Mouse (Mus musculus): ENCODE measurements around the gene Sema3f. TPM values are rescaled to one million over a fixed set of nuclear protein-coding genes. Genes with fewer than 3 reads are reported as not detected.

Sema3f gene
- polyA plus RNA-seq, 1 experiment from 2014 or later: 3.9 TPM

- ATAC-seq: no peak
- TF ChIP-seq CTCF (IDR thresholded peaks at IDR 0.05; ENCODE audit: low read depth): no peak
- H3K27me3 ChIP-seq (replicated peaks; ENCODE audit: control insufficient read depth, insufficient read depth, low read length): no peaks in the 10 kb centered on the region
- H3K4me2 ChIP-seq (replicated peaks; ENCODE audit: low read depth): no peak overlapping the region
- 47% methylated on average over 3 of the region's 3 CpGs for WGBS
- no peak overlapping the region for H3K9ac ChIP-seq (ENCODE audit: low read depth, low read length)
- H3K4me3 ChIP-seq (ENCODE audit: low read depth, low read length): no peak overlapping the region
- H3K9me3 ChIP-seq (ENCODE audit: control insufficient read depth): no peaks in the 10 kb centered on the region
- no peaks in the 10 kb centered on the region; the same call in 1 of the 2 replicates for H3K36me3 ChIP-seq (ENCODE audit: control insufficient read depth, insufficient read depth)
- H3K27ac ChIP-seq (ENCODE audit: low read depth, low read length): no peak overlapping the region
- H3K4me1 ChIP-seq (replicated peaks; ENCODE audit: control insufficient read depth, insufficient read depth, low read length): peaks cover 3% of the 10 kb centered on the region; the same call in 1 of the 2 replicates
These were observed 61.5 kb downstream of the Sema3f start for GRCm38 (mm10) chr9:107648767-107649166.

GRCm38 (mm10) chr9:107646975-107647374, 63.3 kb downstream of the Sema3f start:
- Histone ChIP-seq H3K4me1 (replicated peaks; ENCODE audit: control insufficient read depth, insufficient read depth, low read length) (peaks cover 3% of the 10 kb centered on the region; the same call in 1 of the 2 replicates), H3K27me3 (replicated peaks; ENCODE audit: control insufficient read depth, insufficient read depth, low read length) (no peaks in the 10 kb centered on the region), H3K27ac (ENCODE audit: low read depth, low read length) (no peak overlapping the region), H3K36me3 (ENCODE audit: control insufficient read depth, insufficient read depth) (no peaks in the 10 kb centered on the region; the same call in 1 of the 2 replicates), H3K9me3 (ENCODE audit: control insufficient read depth) (no peaks in the 10 kb centered on the region), H3K4me3 (ENCODE audit: low read depth, low read length) (no peak overlapping the region), H3K9ac (ENCODE audit: low read depth, low read length) (no peak overlapping the region), H3K4me2 (replicated peaks; ENCODE audit: low read depth) (no peak overlapping the region)
- ATAC-seq: no peak
- peak; percentile 40 for TF ChIP-seq CTCF (IDR thresholded peaks at IDR 0.05; ENCODE audit: low read depth)
- WGBS: 72% methylated on average over 6 of the region's 6 CpGs

- WGBS: 16% methylated on average over 5 of the region's 5 CpGs
- H3K36me3 ChIP-seq (ENCODE audit: control insufficient read depth, insufficient read depth): no peaks in the 10 kb centered on the region
- H3K4me3 ChIP-seq (ENCODE audit: low read depth, low read length): 0 out of 2 replicates have a peak overlapping the region, but pooled peaks have one; percentile 35
- peaks cover 3% of the 10 kb centered on the region; the same call in 1 of the 2 replicates for H3K4me1 ChIP-seq (replicated peaks; ENCODE audit: control insufficient read depth, insufficient read depth, low read length)
- H3K9ac ChIP-seq (ENCODE audit: low read depth, low read length): no peak overlapping the region
- peak overlapping the region; percentile 72 for H3K4me2 ChIP-seq (replicated peaks; ENCODE audit: low read depth)
- TF ChIP-seq CTCF (IDR thresholded peaks at IDR 0.05; ENCODE audit: low read depth): peak; percentile 99
- ATAC-seq: peak; percentile 56
- H3K9me3 ChIP-seq (ENCODE audit: control insufficient read depth): no peaks in the 10 kb centered on the region
- no peaks in the 10 kb centered on the region for H3K27me3 ChIP-seq (replicated peaks; ENCODE audit: control insufficient read depth, insufficient read depth, low read length)
- peak overlapping the region; percentile 29; the same call in 1 of the 2 replicates for H3K27ac ChIP-seq (ENCODE audit: low read depth, low read length)
These were observed 64.7 kb downstream of the Sema3f start for GRCm38 (mm10) chr9:107645577-107645976.

- peak; percentile 77 for ATAC-seq
- Histone ChIP-seq H3K36me3 (ENCODE audit: control insufficient read depth, insufficient read depth) (no peaks in the 10 kb centered on the region), H3K4me1 (replicated peaks; ENCODE audit: control insufficient read depth, insufficient read depth, low read length) (peaks cover 3% of the 10 kb centered on the region; the same call in 1 of the 2 replicates), H3K4me2 (replicated peaks; ENCODE audit: low read depth) (peak overlapping the region; percentile 72), H3K4me3 (ENCODE audit: low read depth, low read length) (peak overlapping the region; percentile 35), H3K27me3 (replicated peaks; ENCODE audit: control insufficient read depth, insufficient read depth, low read length) (no peaks in the 10 kb centered on the region), H3K27ac (ENCODE audit: low read depth, low read length) (peak overlapping the region; percentile 71), H3K9me3 (ENCODE audit: control insufficient read depth) (no peaks in the 10 kb centered on the region), H3K9ac (ENCODE audit: low read depth, low read length) (no peak overlapping the region)
- TF ChIP-seq CTCF (IDR thresholded peaks at IDR 0.05; ENCODE audit: low read depth): no peak
- WGBS: 36% methylated on average over 7 of the region's 7 CpGs
These were observed 65.1 kb downstream of the Sema3f start for GRCm38 (mm10) chr9:107645153-107645510.

GRCm38 (mm10) chr9:107644495-107645152, 65.7 kb downstream of the Sema3f start:
- Histone ChIP-seq H3K9me3 (ENCODE audit: control insufficient read depth) (no peaks in the 10 kb centered on the region), H3K36me3 (ENCODE audit: control insufficient read depth, insufficient read depth) (no peaks in the 10 kb centered on the region), H3K27me3 (replicated peaks; ENCODE audit: control insufficient read depth, insufficient read depth, low read length) (no peaks in the 10 kb centered on the region), H3K4me1 (replicated peaks; ENCODE audit: control insufficient read depth, insufficient read depth, low read length) (peaks cover 3% of the 10 kb centered on the region; the same call in 1 of the 2 replicates), H3K27ac (ENCODE audit: low read depth, low read length) (peak overlapping the region; percentile 71), H3K4me2 (replicated peaks; ENCODE audit: low read depth) (peak overlapping the region; percentile 72), H3K9ac (ENCODE audit: low read depth, low read length) (peak overlapping the region; percentile 47; the same call in 1 of the 2 replicates), H3K4me3 (ENCODE audit: low read depth, low read length) (peak overlapping the region; percentile 35)
- ATAC-seq: peak; percentile 76
- WGBS: 5% methylated on average over 34 of the region's 35 CpGs
- peak; percentile 99 for TF ChIP-seq CTCF (IDR thresholded peaks at IDR 0.05; ENCODE audit: low read depth)

GRCm38 (mm10) chr9:107643544-107644214, 66.6 kb downstream of the Sema3f start:
- TF ChIP-seq CTCF (IDR thresholded peaks at IDR 0.05; ENCODE audit: low read depth): no peak
- WGBS: 92% methylated on average over 13 of the region's 13 CpGs

More at GRCm38 (mm10) chr9:107643544-107644214, 66.6 kb downstream of the Sema3f start:
- Histone ChIP-seq H3K36me3 (ENCODE audit: control insufficient read depth, insufficient read depth) (no peaks in the 10 kb centered on the region), H3K4me2 (replicated peaks; ENCODE audit: low read depth) (peak overlapping the region; percentile 72; the same call in 1 of the 2 replicates), H3K4me1 (replicated peaks; ENCODE audit: control insufficient read depth, insufficient read depth, low read length) (peaks cover 3% of the 10 kb centered on the region; the same call in 1 of the 2 replicates), H3K4me3 (ENCODE audit: low read depth, low read length) (no peak overlapping the region; the same call in 1 of the 2 replicates), H3K9me3 (ENCODE audit: control insufficient read depth) (no peaks in the 10 kb centered on the region), H3K9ac (ENCODE audit: low read depth, low read length) (no peak overlapping the region), H3K27ac (ENCODE audit: low read depth, low read length) (no peak overlapping the region), H3K27me3 (replicated peaks; ENCODE audit: control insufficient read depth, insufficient read depth, low read length) (no peaks in the 10 kb centered on the region)
- ATAC-seq: no peak
